Mouse (Mus musculus) heart, embryonic 10.5 days (tissue): ENCODE data around the gene Robo2. TPM values are rescaled to one million over a fixed set of nuclear protein-coding genes. Genes with fewer than 3 reads are reported as not detected.
"Not testable (repeated sequence)": the region's sequence is repeated elsewhere in the genome, so short reads cannot be mapped to it uniquely, and the experiment has no call there.

Experiments used
- DNase-seq: peaks from one replicate; pipeline ENCODE4 v3.0.0-alpha.2; 2017; ENCODE audit warnings: low spot score
- H3K27ac ChIP-seq: fragments of 300-500 bp; sonication (generic); 2 replicates; pipeline ENCODE4 v1.5.1; 2016; ENCODE audit warnings: mild to moderate bottlenecking
- H3K27me3 ChIP-seq: fragments of 300-500 bp; sonication (generic); 2 replicates; pipeline ENCODE4 v1.6.1; 2016; ENCODE audit warnings: mild to moderate bottlenecking; ENCODE audit not compliant: poor library complexity, insufficient read depth, severe bottlenecking
- H3K36me3 ChIP-seq: fragments of 300-500 bp; sonication (generic); 2 replicates; pipeline ENCODE4 v1.6.1; 2016; ENCODE audit warnings: mild to moderate bottlenecking, moderate library complexity
- H3K4me1 ChIP-seq: fragments of 300-500 bp; sonication (generic); 2 replicates; pipeline ENCODE4 v1.6.1; 2016; ENCODE audit warnings: mild to moderate bottlenecking
- H3K4me3 ChIP-seq: fragments of 300-500 bp; sonication (generic); 2 replicates; pipeline ENCODE4 v1.5.1; 2016; ENCODE audit warnings: mild to moderate bottlenecking, moderate library complexity
- H3K9me3 ChIP-seq: fragments of 300-500 bp; sonication (generic); 2 replicates; pipeline ENCODE4 v1.6.1; 2016; ENCODE audit warnings: mild to moderate bottlenecking, moderate library complexity
- WGBS: fragments of 180-500 bp; shearing (Covaris S2); methylation state at CpG from one replicate; pipeline ENCODE4 v1.1.7; 2016; 5-methylcytosine and 5-hydroxymethylcytosine counted together
- polyA plus RNA-seq: library from polyadenylated mRNA; unstranded; fragments of >200 nt; fragmentation: Nextera tagmentation; extraction: Ambion mirVana; gene quantifications from 2 replicates; pipeline ENCODE4 v1.2.1, GENCODE M21; 2016

Robo2 gene
- polyA plus RNA-seq, 1 experiment from 2014 or later, result 24.3 TPM

DNA sequence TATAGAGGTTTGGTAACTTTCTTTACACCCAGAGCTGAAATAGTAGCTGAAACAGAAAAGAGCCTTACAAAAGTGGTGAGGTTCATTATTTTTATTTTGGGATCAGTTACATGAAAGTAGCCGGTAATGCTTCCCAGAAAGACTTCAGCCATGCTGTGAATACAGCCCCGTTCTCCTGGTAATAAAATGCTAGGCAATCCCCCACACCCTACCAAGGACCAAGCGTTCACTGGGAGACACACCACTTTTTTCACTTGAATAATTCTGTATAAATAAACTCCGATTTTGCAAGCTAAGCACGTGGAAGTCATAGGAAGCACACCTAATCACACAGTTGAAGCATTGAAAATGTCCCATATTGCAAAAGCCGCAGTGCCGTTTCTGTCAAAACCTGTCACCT is 341.0 kb downstream of the Robo2 start:
- DNase-seq, result no peak
- no peaks in the 10 kb centered on the region for H3K36me3 ChIP-seq
- H3K4me3 ChIP-seq, result no peak overlapping the region
- 80% methylated on average over 7 of the region's 7 CpGs for WGBS
- H3K27ac ChIP-seq, result no peak overlapping the region
- no peaks in the 10 kb centered on the region for H3K4me1 ChIP-seq
- no peaks in the 10 kb centered on the region for H3K9me3 ChIP-seq
- H3K27me3 ChIP-seq, result no peaks in the 10 kb centered on the region

DNA sequence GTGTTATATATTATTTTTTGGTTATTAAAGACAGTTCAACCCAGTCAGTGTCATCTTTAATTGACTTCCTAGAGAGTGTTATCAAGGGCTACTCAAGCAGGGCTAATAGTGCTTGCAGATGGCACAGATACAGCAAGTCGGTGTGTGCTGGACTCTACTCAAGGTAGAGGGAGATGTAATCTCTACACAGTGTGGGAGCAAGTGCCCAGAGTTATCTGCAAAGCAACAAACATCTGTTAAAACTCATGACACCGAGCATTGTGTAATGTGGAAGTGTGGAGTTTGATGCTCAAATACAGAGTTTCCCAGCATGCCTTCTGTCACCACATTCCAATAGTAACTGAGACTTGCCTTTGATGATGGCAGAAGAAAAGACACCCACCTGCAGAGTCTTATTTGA is 345.7 kb downstream of the Robo2 start:
- 58% methylated on average over 2 of the region's 2 CpGs for WGBS
- Histone ChIP-seq H3K4me1 (no peaks in the 10 kb centered on the region), H3K9me3 (no peaks in the 10 kb centered on the region), H3K36me3 (no peaks in the 10 kb centered on the region), H3K27ac (no peak overlapping the region), H3K27me3 (no peaks in the 10 kb centered on the region), H3K4me3 (no peak overlapping the region)
- DNase-seq, result no peak

- Histone ChIP-seq H3K27me3 (no peaks in the 10 kb centered on the region), H3K27ac (no peak overlapping the region), H3K36me3 (no peaks in the 10 kb centered on the region), H3K4me1 (no peaks in the 10 kb centered on the region), H3K9me3 (no peaks in the 10 kb centered on the region), H3K4me3 (no peak overlapping the region)
- no peak for DNase-seq
These were observed 349.7 kb downstream of the Robo2 start for GRCm38 (mm10) chr16:74061951-74062350.

GRCm38 (mm10) chr16:74061479-74061878 is 350.1 kb downstream of the Robo2 start:
- no peak for DNase-seq
- no peak overlapping the region for H3K27ac ChIP-seq

DNA sequence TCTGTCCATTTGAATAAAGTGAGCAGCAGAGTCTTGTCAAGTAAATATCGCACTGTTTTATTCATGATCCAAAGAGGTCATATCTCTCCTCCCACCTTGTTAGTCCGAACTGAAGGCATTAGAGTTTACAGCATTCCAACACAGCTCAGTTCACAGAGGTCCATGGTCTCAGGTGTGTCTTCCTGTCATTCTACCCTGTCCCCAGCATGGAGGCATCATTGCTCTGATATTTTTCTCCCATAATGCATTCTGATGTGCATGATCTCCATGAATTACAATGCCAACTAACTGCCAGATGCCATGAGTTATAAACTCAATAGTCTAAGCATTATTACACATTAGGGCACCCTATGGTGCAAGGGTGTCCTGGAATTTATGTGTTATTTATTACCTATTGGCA is 354.7 kb downstream of the Robo2 start:
- H3K9me3 ChIP-seq, result no peaks in the 10 kb centered on the region
- H3K27me3 ChIP-seq, result no peaks in the 10 kb centered on the region
- no peaks in the 10 kb centered on the region for H3K4me1 ChIP-seq
- 83% methylated on average over 2 of the region's 2 CpGs for WGBS
- no peaks in the 10 kb centered on the region for H3K36me3 ChIP-seq
- H3K4me3 ChIP-seq, result no peak overlapping the region
- no peak for DNase-seq
- no peak overlapping the region for H3K27ac ChIP-seq

More at GRCm38 (mm10) chr16:74061479-74061878, 350.1 kb downstream of the Robo2 start:
- no peaks in the 10 kb centered on the region for H3K27me3 ChIP-seq
- no peaks in the 10 kb centered on the region for H3K36me3 ChIP-seq
- no peaks in the 10 kb centered on the region for H3K4me1 ChIP-seq
- no peaks in the 10 kb centered on the region for H3K9me3 ChIP-seq
- no peak overlapping the region for H3K4me3 ChIP-seq

DNA sequence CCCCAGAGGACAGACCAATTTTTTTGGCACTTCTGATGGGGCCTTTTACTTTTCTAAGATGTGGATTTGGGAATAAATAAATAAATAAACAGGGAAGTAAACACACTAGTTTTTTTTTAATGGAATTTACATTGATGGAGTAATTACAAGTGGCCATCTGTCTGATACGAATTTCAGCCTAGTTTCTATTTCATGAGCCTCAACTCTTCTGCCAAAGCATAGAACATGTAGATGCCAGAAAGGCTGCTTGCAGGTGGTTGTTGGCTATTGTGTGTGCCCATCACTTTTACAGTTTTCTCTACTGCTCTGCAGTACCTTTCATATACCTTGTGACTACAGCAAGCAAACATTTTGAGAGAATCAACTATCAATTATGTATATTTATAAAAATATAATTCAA is 355.4 kb downstream of the Robo2 start:
- no peaks in the 10 kb centered on the region for H3K36me3 ChIP-seq

GRCm38 (mm10) chr16:74055061-74055751 is 356.4 kb downstream of the Robo2 start:
- H3K27me3 ChIP-seq, result no peaks in the 10 kb centered on the region
- H3K36me3 ChIP-seq, result no peaks in the 10 kb centered on the region
- 78% methylated on average over 10 of the region's 10 CpGs for WGBS
- H3K4me3 ChIP-seq, result no peak overlapping the region
- no peak for DNase-seq
- no peak overlapping the region for H3K27ac ChIP-seq
- no peaks in the 10 kb centered on the region for H3K4me1 ChIP-seq
- H3K9me3 ChIP-seq, result no peaks in the 10 kb centered on the region

More for the DNA sequence above, 355.4 kb downstream of the Robo2 start:
- Histone ChIP-seq H3K4me3 (no peak overlapping the region), H3K27ac (no peak overlapping the region), H3K27me3 (no peaks in the 10 kb centered on the region), H3K4me1 (no peaks in the 10 kb centered on the region), H3K9me3 (no peaks in the 10 kb centered on the region)
- DNase-seq, result no peak
- 67% methylated on average over 1 of the region's 1 CpGs for WGBS

DNA sequence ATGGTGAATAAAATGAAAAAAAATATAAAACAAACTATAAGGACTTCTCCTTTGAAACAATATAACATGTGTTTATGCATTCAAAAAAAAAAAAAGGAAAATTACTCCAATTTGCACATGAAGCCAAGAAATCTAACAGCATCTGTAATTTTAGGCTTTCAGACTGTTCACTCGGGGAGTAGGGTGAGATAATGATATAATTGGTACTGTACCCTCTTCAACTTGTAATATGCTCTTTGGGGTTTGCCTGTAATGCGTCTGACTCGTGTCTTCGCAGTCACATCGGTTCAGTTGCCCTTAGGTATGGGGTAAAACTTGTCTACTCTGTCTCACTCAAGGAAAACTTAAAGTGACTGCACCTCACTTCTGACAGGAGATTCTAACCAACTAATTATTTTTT is 362.2 kb downstream of the Robo2 start:
- DNase-seq, result no peak
- no peaks in the 10 kb centered on the region for H3K9me3 ChIP-seq
- 77% methylated on average over 5 of the region's 5 CpGs for WGBS
- no peaks in the 10 kb centered on the region for H3K27me3 ChIP-seq
- H3K4me3 ChIP-seq, result no peak overlapping the region
- H3K4me1 ChIP-seq, result no peaks in the 10 kb centered on the region
- H3K27ac ChIP-seq, result no peak overlapping the region
- H3K36me3 ChIP-seq, result no peaks in the 10 kb centered on the region

DNA sequence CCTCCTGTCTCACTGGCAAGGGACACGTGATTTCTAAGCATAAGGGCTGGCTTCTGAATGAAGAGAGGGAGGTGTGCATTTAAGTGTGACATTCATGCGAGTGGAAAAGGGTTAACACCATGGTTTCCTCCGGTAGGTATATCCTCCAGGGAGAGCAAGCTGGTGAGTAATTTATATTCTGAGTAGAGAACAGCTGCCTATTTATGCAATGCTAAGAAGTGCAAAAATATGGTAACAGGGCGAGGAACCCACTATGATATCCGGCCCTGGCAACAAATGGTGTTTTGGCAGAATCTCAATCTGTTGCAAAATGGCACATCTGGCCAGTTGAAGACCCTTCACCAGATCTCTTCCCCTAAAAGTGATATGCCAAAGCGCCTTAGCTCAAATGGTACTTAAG is 362.6 kb downstream of the Robo2 start:
- WGBS, result 70% methylated on average over 6 of the region's 6 CpGs
- no peak for DNase-seq
- H3K4me3 ChIP-seq, result no peak overlapping the region

GRCm38 (mm10) chr16:74047232-74047631 is 364.4 kb downstream of the Robo2 start:
- 57% methylated on average over 3 of the region's 3 CpGs for WGBS
- no peaks in the 10 kb centered on the region for H3K36me3 ChIP-seq
- no peaks in the 10 kb centered on the region for H3K4me1 ChIP-seq
- no peaks in the 10 kb centered on the region for H3K27me3 ChIP-seq
- H3K4me3 ChIP-seq, result no peak overlapping the region
- no peak for DNase-seq
- H3K9me3 ChIP-seq, result no peaks in the 10 kb centered on the region
- no peak overlapping the region for H3K27ac ChIP-seq

More for the DNA sequence above, 362.6 kb downstream of the Robo2 start:
- Histone ChIP-seq H3K36me3 (no peaks in the 10 kb centered on the region), H3K9me3 (no peaks in the 10 kb centered on the region), H3K27me3 (no peaks in the 10 kb centered on the region), H3K4me1 (no peaks in the 10 kb centered on the region), H3K27ac (no peak overlapping the region)

DNA sequence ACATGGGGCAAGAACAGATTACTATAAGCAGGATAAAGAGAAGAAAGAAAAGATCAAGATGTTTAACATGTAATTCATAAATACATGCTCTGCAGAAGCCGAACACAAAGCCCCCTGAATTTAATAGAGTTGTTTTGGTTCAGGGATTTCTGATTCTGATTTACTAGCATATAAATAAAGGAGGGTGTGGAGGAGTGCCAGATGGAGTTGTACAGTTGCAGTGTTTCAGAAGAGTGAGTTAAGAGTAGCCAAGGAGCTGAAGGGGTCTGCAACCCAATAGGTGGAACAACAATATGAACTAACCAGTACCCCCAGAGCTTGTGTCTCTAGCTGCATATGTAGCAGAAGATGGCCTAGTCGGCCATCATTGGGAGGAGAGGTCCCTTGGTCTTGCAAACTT is 370.8 kb downstream of the Robo2 start:
- H3K4me3 ChIP-seq, H3K36me3 ChIP-seq, DNase-seq, H3K9me3 ChIP-seq, H3K4me1 ChIP-seq, H3K27ac ChIP-seq, H3K27me3 ChIP-seq: not testable (repeated sequence)
- 74% methylated on average over 2 of the region's 2 CpGs for WGBS

DNA sequence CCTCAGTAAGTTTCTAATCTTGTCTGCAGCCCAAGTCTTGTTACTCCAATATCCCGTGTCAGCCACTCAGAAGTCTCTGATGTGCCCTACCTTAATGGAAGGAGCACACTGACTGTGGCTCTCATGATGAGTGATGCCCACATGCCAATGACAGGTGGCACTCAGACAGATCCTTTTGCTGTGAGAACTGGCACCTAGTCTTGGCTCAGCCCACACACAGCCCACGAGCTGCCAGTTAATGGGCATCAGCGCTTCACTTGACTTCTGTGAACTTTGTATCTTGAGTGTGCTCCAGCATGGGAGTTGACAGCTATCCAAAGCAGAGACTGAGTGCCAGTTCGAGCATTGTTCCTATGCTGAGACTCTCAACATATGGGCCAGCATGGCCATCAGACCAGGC is 383.8 kb downstream of the Robo2 start:
- WGBS, result 66% methylated on average over 4 of the region's 4 CpGs
- Histone ChIP-seq H3K27ac (no peak overlapping the region), H3K4me3 (no peak overlapping the region), H3K9me3 (no peaks in the 10 kb centered on the region), H3K36me3 (no peaks in the 10 kb centered on the region), H3K4me1 (peaks cover under 1% of the 10 kb centered on the region; the same call in 1 of the 2 replicates), H3K27me3 (no peaks in the 10 kb centered on the region)
- no peak for DNase-seq

DNA sequence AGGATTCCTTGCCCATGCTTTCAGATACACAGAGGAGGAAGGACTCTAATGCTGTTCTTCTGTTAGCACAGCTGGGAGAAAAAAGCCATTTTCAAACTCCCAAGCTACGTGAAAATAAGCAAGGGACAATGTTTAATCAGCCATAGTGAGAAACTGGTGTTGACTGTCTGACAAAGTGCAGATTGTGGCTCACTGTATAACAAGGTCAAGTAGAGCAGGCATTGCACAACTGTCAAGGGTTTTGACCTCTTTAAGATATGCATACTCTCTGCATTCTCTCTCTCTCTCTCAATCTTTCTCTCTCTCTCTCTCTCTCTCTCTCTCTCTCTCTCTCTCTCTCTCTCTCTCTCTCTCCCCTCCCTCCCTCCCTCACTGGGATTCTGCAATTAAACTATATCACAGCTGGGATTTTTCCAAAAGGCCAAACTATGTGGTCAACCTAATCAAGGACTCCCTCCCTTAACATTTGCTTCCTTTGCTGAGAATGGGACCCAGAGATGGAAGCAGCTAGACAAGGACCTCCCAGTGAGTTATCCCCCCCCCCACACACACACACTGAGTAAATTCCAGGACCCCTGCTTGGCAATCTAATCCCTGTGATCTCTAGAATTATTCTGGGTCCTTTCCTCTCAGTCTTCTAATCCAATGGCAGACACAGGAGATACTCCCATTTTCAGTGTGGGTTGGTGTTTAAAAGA is 389.2 kb downstream of the Robo2 start:
- DNase-seq, result no peak
- no peaks in the 10 kb centered on the region for H3K36me3 ChIP-seq
- WGBS, result 5% methylated on average over 1 of the region's 1 CpGs
- peaks cover 4% of the 10 kb centered on the region; the same call in 1 of the 2 replicates for H3K4me1 ChIP-seq
- H3K9me3 ChIP-seq, result no peaks in the 10 kb centered on the region
- no peak overlapping the region for H3K4me3 ChIP-seq
- H3K27me3 ChIP-seq, result no peaks in the 10 kb centered on the region
- H3K27ac ChIP-seq, result no peak overlapping the region
